Mouse (Mus musculus) liver, postnatal 0 days (tissue): ENCODE data around the gene Mup18.
"Not testable (repeated sequence)": the region's sequence is repeated elsewhere in the genome, so short reads cannot be mapped to it uniquely, and the experiment has no call there.

ENCODE experiments used
- CTCF ChIP-seq: sonication (generic); IDR thresholded peaks from 2 replicates; pipeline ENCODE4 v1.5.1; 2016; ENCODE audit warnings: antibody characterized with exemption, low read depth
- EP300 ChIP-seq: IDR thresholded peaks from 2 replicates; pipeline ENCODE4 v1.6.1; 2016; ENCODE audit warnings: antibody characterized with exemption, low read depth, mild to moderate bottlenecking

- not testable (repeated sequence) for TF ChIP-seq CTCF, EP300
Measured at GRCm38 (mm10) chr4:61674036-61674435, at the start of gene Mup18.
